Mouse (Mus musculus) liver, embryonic 11.5 days (tissue): ENCODE data around the gene A530064D06Rik. TPM values are rescaled to one million over a fixed set of nuclear protein-coding genes. Genes with fewer than 3 reads are reported as not detected.
"Not testable (repeated sequence)": the region's sequence is repeated elsewhere in the genome, so short reads cannot be mapped to it uniquely, and the experiment has no call there.

Experiments
- ATAC-seq: fragments of 200-750 bp; cut with Nextera tagmentation; replicated peaks from 2 replicates; pipeline ENCODE4 v1.8.0; 2017; ENCODE audit warnings: moderate number of reproducible peaks, mild to moderate bottlenecking, moderate TSS enrichment, moderate library complexity; ENCODE audit not compliant: low FRiP score
- DNase-seq: peaks from one replicate; pipeline ENCODE4 v3.0.0-alpha.2; 2017; ENCODE audit warnings: low spot score
- H3K27ac ChIP-seq: fragments of 300-500 bp; sonication (generic); 2 replicates; pipeline ENCODE4 v1.5.1; 2014; ENCODE audit warnings: mild to moderate bottlenecking, low read depth, low read length, control low read depth
- H3K27me3 ChIP-seq: fragments of 300-500 bp; sonication (generic); replicated peaks from 2 replicates; pipeline ENCODE4 v1.6.1; 2014; ENCODE audit warnings: low read length, mixed read lengths; ENCODE audit not compliant: control insufficient read depth, insufficient read depth
- H3K36me3 ChIP-seq: fragments of 300-500 bp; sonication (generic); 2 replicates; pipeline ENCODE4 v1.6.1; 2014; ENCODE audit warnings: mild to moderate bottlenecking, low read length, moderate library complexity, mixed read lengths; ENCODE audit not compliant: control insufficient read depth, insufficient read depth
- H3K4me1 ChIP-seq: fragments of 300-500 bp; sonication (generic); replicated peaks from 2 replicates; pipeline ENCODE4 v1.6.1; 2014; ENCODE audit warnings: low read length, mixed read lengths; ENCODE audit not compliant: control insufficient read depth, insufficient read depth
- H3K4me2 ChIP-seq: fragments of 300-500 bp; sonication (generic); 2 replicates; pipeline ENCODE4 v1.6.1; 2014; ENCODE audit warnings: mild to moderate bottlenecking, control low read depth, moderate library complexity
- H3K4me3 ChIP-seq: fragments of 300-500 bp; sonication (generic); 2 replicates; pipeline ENCODE4 v1.5.1; 2014; ENCODE audit warnings: low read depth, low read length, control low read depth
- H3K9ac ChIP-seq: fragments of 300-500 bp; sonication (generic); 2 replicates; pipeline ENCODE4 v1.6.1; 2014; ENCODE audit warnings: low read depth, low read length, control low read depth
- H3K9me3 ChIP-seq: fragments of 300-500 bp; sonication (generic); 2 replicates; pipeline ENCODE4 v1.6.1; 2016; ENCODE audit warnings: low read length, inconsistent platforms, mixed read lengths; ENCODE audit not compliant: control insufficient read depth
- WGBS: fragments of 180-500 bp; shearing (Covaris S2); extraction: QIAGEN DNeasy Blood & Tissue Kit; methylation state at CpG from one replicate; pipeline ENCODE4 v1.1.7; 2014; 5-methylcytosine and 5-hydroxymethylcytosine counted together
- polyA plus RNA-seq: library from polyadenylated mRNA; unstranded; fragments of >200 nt; fragmentation: Nextera tagmentation; extraction: Ambion mirVana; gene quantifications from 2 replicates; pipeline ENCODE4 v1.2.1, GENCODE M21; 2014

The A530064D06Rik gene
- polyA plus RNA-seq: not detected in 2 replicates

DNA sequence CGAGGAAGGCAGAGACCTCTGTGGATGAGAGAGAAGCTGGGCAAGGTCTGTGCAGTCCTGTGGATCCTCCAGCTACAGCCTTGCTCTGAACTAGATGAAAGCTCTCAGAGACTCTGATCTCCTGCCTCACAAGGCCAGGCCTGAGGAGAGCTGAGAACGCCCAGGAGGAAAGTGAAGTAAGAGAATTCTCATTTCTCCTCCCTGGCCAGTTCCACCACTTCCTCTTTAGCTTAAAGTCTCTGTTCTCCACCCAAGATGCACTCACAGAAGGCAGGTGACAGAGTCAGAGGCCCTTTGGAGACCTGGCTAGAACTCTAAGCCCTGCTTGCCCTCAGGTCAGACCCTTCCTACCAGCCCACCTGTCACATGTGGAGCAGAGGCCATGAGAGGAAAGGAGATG lies at the start of gene A530064D06Rik:
Gene A530064D06Rik, minus strand, starts transcription at position 173 of the 400 bp plus-strand sequence.
- not testable (repeated sequence) for H3K27ac ChIP-seq, H3K4me1 ChIP-seq, H3K4me2 ChIP-seq, H3K36me3 ChIP-seq, DNase-seq, H3K27me3 ChIP-seq, ATAC-seq, H3K9me3 ChIP-seq, H3K9ac ChIP-seq, H3K4me3 ChIP-seq
- WGBS: 41% methylated on average over 2 of the region's 2 CpGs

DNA sequence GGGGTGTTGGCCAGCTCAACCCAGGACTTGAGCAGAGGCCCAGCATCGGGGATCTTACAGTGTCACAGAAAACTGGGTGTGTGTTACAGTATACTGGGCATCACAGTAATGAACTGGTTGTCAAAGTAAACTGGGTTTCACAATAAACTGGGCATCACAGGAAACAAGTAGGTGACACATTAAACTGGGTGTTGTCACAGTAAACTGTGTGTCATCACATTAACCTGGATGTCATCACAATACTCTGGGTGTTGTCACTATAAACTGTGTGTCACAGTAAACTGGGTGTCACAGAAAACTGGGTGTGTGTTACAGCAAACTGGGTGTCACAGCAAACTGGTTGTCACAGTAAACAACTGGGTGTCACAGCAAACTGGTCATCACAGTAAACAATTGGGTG lies 48.4 kb upstream of the A530064D06Rik start:
- ATAC-seq (no peak), DNase-seq (no peak)
- Histone ChIP-seq H3K27ac (no peak overlapping the region), H3K36me3 (no peaks in the 10 kb centered on the region), H3K4me3 (no peak overlapping the region), H3K9me3 (no peaks in the 10 kb centered on the region; the same call in 1 of the 2 replicates), H3K27me3 (no peaks in the 10 kb centered on the region), H3K4me2 (no peak overlapping the region), H3K4me1 (no peaks in the 10 kb centered on the region), H3K9ac (no peak overlapping the region)
- WGBS: 88% methylated on average over 1 of the region's 1 CpGs

- no peak overlapping the region for H3K4me3 ChIP-seq
- no peak overlapping the region for H3K4me2 ChIP-seq
- DNase-seq (no peak), ATAC-seq (no peak)
- WGBS: 66% methylated on average over 5 of the region's 5 CpGs
- H3K9me3 ChIP-seq: no peaks in the 10 kb centered on the region; the same call in 1 of the 2 replicates
- no peaks in the 10 kb centered on the region for H3K4me1 ChIP-seq
- no peak overlapping the region for H3K9ac ChIP-seq
- no peaks in the 10 kb centered on the region for H3K36me3 ChIP-seq
- no peak overlapping the region for H3K27ac ChIP-seq
- H3K27me3 ChIP-seq: no peaks in the 10 kb centered on the region
Observed at GRCm38 (mm10) chr17:48213511-48213910, 46.4 kb upstream of the A530064D06Rik start.

- Histone ChIP-seq H3K36me3 (no peaks in the 10 kb centered on the region), H3K4me1 (no peaks in the 10 kb centered on the region), H3K27ac (no peak overlapping the region), H3K27me3 (no peaks in the 10 kb centered on the region), H3K4me2 (no peak overlapping the region), H3K4me3 (no peak overlapping the region), H3K9ac (no peak overlapping the region), H3K9me3 (no peaks in the 10 kb centered on the region)
- DNase-seq (no peak), ATAC-seq (no peak)
- 90% methylated on average over 12 of the region's 12 CpGs for WGBS
Observed at GRCm38 (mm10) chr17:48212596-48212995, 45.5 kb upstream of the A530064D06Rik start.

GRCm38 (mm10) chr17:48203086-48203485 lies 36.0 kb upstream of the A530064D06Rik start:
- Histone ChIP-seq H3K36me3 (no peaks in the 10 kb centered on the region), H3K9ac (no peak overlapping the region), H3K4me1 (no peaks in the 10 kb centered on the region), H3K4me3 (no peak overlapping the region), H3K4me2 (no peak overlapping the region), H3K27ac (no peak overlapping the region), H3K27me3 (no peaks in the 10 kb centered on the region), H3K9me3 (peaks cover 9% of the 10 kb centered on the region)
- DNase-seq (no peak), ATAC-seq (no peak)
- 91% methylated on average over 12 of the region's 12 CpGs for WGBS

DNA sequence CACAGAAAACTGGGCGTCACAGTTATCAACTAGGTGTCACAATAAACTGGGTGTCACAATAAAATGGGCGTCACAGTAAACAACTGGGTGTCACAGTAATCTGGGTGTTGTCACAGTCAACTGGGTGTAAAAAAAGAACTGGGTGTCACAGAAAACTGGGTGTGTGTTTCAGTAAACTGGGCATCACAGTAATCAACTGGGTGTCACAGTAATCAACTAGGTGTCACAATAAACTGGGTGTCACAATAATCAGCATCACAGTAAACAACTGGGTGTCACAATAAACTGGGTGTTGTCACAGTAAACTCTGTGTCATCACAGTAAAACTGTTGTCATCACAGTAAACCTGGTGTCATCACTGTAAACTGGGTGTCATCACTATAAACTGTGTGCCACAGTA lies 25.3 kb upstream of the A530064D06Rik start:
- no peaks in the 10 kb centered on the region for H3K36me3 ChIP-seq
- H3K4me2 ChIP-seq: no peak overlapping the region
- H3K9me3 ChIP-seq: no peaks in the 10 kb centered on the region
- ATAC-seq (no peak), DNase-seq (no peak)
- H3K27ac ChIP-seq: no peak overlapping the region
- no peaks in the 10 kb centered on the region for H3K4me1 ChIP-seq
- H3K4me3 ChIP-seq: no peak overlapping the region
- no peak overlapping the region for H3K9ac ChIP-seq
- WGBS: 74% methylated on average over 2 of the region's 2 CpGs
- H3K27me3 ChIP-seq: no peaks in the 10 kb centered on the region

DNA sequence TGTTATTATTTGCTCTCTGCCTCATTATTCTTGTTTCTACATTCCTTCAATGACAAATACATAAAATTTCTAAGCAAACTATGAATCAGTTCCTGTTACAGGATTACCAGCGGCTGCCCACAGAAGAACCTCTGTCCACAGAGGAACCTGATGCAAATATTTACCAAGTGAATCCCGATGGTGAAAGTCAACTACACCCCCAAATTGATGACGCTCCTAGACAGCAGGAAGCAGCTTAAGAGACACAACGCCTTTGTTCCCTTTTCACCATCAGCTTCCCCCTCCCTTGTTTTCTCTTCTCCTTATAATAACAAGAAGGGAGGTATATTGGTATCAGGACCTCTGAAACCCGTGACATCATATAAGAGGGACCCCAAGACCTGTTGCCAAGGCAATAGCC lies 18.2 kb upstream of the A530064D06Rik start:
- H3K27me3 ChIP-seq: no peaks in the 10 kb centered on the region
- no peak overlapping the region for H3K4me3 ChIP-seq
- H3K9ac ChIP-seq: no peak overlapping the region
- DNase-seq (no peak), ATAC-seq (no peak)
- no peaks in the 10 kb centered on the region for H3K4me1 ChIP-seq
- no peak overlapping the region for H3K4me2 ChIP-seq
- H3K27ac ChIP-seq: no peak overlapping the region
- no peaks in the 10 kb centered on the region for H3K36me3 ChIP-seq
- H3K9me3 ChIP-seq: peaks cover 2% of the 10 kb centered on the region; the same call in 1 of the 2 replicates
- WGBS: 43% methylated on average over 5 of the region's 5 CpGs

- Histone ChIP-seq H3K9ac (no peak overlapping the region), H3K36me3 (no peaks in the 10 kb centered on the region), H3K4me3 (no peak overlapping the region), H3K27me3 (no peaks in the 10 kb centered on the region), H3K9me3 (peaks cover 6% of the 10 kb centered on the region; the same call in 1 of the 2 replicates), H3K27ac (no peak overlapping the region), H3K4me2 (no peak overlapping the region), H3K4me1 (no peaks in the 10 kb centered on the region)
- WGBS: 40% methylated on average over 1 of the region's 1 CpGs
- no peak for ATAC-seq
- no peak for DNase-seq
Observed at GRCm38 (mm10) chr17:48157382-48158076, 9.5 kb downstream of the A530064D06Rik start.

DNA sequence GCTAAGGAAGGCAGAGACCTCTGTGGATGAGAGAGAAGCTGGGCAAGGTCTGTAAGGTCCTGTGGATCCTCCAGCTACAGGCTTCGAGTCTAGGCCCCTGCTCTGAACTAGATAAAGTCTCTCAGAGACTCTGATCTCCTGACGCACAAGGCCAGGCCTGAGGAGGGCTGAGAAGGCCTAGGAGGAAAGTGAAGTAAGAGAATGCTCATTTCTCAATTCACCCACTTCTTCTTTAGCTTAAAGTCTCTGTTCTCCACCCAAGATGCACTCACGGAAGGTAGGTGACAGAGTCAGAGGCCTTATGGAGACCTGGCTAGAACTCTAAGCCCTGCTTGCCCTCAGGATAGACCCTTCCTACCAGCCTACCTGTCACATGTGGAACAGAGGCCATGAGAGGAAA lies 21.0 kb downstream of the A530064D06Rik start, which contains the start of gene 9830107B12Rik:
Gene 9830107B12Rik, minus strand, starts transcription at position 149 of the 400 bp plus-strand sequence.
- Histone ChIP-seq H3K4me3 (no peak within 1 kb of the TSS), H3K4me2 (no peak within 1 kb of the TSS), H3K4me1 (no peaks in the 10 kb centered on the region), H3K36me3 (no peaks in the 10 kb centered on the region), H3K9ac (no peak within 1 kb of the TSS), H3K27me3 (no peaks in the 10 kb centered on the region), H3K9me3 (peaks cover 3% of the 10 kb centered on the region; the same call in 1 of the 2 replicates), H3K27ac (no peak within 1 kb of the TSS)
- WGBS: 61% methylated on average over 3 of the region's 3 CpGs
- DNase-seq (no peak), ATAC-seq (no peak)
